Mouse (Mus musculus) adrenal gland, adult 18-20 months (tissue): ENCODE results near the gene Il6st. TPM values are rescaled to one million over a fixed set of nuclear protein-coding genes. Genes with fewer than 3 reads are reported as not detected.
"Not testable (repeated sequence)": the region's sequence is repeated elsewhere in the genome, so short reads cannot be mapped to it uniquely, and the experiment has no call there.

Source experiments
- DNase-seq, 2 experiments: peaks; one replicate each; pipeline ENCODE4 v3.0.0; 2021 to 2022; ENCODE audit warnings: low spot score in 2 of 2
- long read RNA-seq, 2 experiments: library from polyadenylated mRNA; stranded (forward); transcript quantifications; one replicate each; pipeline ENCODE4 v2.0.0; 2021
- total RNA-seq, 2 experiments: library from RNA; stranded (reverse); gene quantifications; 1 replicate in 1 of 2; 2 replicates in 1 of 2; pipeline ENCODE4 v1.2.3; 2021

Gene Il6st
- total RNA-seq, result 100 to 1,000 TPM; 266 to 319 TPM
- long read RNA-seq, experiment 1, full-length matches to known transcripts, result 68 of 85 reads
- long read RNA-seq, experiment 1, partial matches to known transcripts, result 8 of 85 reads
- long read RNA-seq, experiment 1, other reads (novel, unspliced or antisense), result 9 of 85 reads
- long read RNA-seq, experiment 2, full-length matches to known transcripts, result 27 of 110 reads
- long read RNA-seq, experiment 2, partial matches to known transcripts, result 78 of 110 reads
- long read RNA-seq, experiment 2, other reads (novel, unspliced or antisense), result 5 of 110 reads

- peak; percentile 95 to 97 for DNase-seq
These were observed at the start of gene Il6st for GRCm38 (mm10) chr13:112463868-112464625. Gene Il6st, plus strand, starts transcription at chr13:112464070.

DNA sequence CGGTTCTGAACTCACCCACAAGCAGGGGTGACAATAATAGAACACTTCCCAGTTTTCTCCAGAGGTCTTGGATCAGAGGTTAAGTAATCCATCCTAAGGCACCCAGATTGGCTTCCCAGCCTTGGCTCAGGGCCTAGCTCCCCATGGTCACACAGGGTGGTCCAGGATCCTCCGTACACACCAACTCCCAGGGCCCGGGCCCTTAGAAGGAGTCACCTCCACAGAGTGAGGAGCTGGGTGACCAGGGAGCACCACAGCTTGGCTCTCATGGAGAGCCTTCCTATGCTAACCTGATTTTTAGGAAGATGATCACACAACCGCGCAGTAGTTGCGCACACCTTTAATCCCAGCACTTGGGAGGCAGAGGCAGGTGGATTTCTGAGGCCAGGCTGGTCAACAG lies 48.0 kb upstream of the Il6st start:
- no peak for DNase-seq

DNA sequence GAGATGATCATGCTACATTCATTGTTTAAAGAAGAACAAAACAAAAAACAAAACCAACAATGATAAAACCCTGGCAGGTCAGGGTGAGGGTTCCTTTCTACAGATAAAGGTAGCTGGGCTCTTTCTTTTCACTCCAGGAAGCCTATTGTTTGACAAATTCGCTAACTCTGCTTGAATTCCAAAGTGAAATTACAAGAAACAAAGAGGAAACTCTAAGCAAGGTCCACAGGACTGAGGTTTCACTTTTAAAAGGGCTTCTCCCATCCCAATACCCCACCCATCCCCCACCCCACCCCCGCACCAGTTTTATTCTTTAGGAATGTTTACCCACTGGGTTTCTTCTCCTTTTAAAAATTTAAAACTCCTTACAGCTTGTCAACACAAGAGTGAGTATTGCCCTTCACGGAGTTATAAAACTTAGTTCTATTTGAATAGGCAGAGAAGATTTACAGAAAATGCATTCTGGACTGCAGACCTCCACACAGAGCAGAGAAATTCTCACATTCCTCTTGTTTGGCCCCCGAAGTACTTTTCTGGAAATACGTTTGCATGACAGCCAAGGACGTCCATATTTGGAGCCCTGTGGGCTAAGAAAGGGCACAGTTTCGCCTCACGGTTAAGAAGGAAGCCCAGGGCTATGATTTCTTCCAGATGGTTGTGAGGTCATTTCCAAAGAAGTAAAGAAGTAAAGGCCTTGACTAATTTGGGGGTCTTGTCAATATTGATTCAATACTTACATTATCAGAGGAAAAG lies 47.3 kb upstream of the Il6st start:
- DNase-seq, result no peak

GRCm38 (mm10) chr13:112417163-112417523 lies 46.7 kb upstream of the Il6st start:
- no peak for DNase-seq

DNA sequence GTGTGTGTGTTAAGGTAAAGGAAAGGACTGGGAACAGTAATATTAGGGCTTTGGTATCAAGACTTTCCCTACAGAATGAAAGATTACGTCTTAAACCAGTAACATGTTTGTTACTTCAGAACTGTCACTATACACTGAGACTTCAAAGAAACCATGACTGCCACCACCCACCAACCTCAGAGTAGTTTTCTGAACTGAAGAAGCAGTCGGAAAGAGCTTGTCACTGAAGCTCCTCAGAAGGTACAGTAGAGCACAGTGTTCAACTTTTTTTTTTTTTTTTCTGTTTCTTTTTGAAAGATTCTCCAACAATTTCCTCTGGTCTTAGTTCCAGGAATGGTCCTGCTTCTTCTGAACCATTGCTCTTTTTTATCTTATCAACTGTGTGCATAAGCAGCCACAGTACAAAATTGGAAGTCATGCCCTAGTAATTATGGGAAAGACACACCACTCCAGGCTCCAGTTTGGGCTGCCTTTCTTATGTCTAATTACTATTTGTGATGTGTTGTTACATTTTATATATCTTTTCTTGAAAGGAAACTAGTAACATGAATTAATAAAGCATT lies 45.9 kb upstream of the Il6st start:
- DNase-seq, result no peak

GRCm38 (mm10) chr13:112418595-112418994 lies 45.3 kb upstream of the Il6st start:
- DNase-seq, result no peak

DNA sequence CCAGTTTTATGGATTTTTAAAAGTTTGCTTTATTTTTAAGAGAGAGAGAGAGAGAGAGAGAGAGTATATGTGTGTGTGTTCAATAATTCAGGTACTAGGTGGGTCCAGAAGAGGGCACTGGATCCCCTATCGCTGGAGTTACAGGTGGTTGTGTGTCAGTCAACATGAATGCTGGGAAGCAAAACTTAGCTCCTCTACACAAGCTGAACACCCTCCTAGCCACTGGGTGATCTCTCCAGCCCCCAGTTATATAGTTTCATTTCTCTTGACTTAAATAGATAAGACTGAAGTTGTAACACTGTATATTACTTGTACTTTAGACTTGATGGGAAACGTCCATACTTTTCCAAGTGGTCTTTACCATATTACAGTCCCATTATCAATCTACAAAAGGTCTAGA lies 39.7 kb upstream of the Il6st start:
- DNase-seq, result no peak

DNA sequence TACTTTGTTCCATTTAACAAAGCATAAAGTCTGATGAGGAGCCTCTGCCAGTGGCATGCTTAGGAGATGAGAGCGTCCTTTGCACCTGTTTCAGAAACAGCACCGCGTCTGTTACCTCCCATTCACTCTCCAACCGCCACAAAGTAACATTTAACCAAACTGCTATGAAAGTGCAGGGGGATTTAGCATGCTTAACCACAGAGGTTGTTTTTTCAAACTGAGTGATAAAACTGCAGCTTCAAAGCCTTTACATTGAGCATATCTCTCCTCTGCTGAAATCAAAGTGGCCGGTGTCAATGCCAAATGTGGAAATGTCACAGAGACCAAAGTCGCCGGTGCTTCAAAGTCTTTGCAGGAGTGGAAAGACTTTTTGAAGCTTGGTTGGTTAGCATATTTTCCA lies 39.2 kb upstream of the Il6st start:
- no peak for DNase-seq

DNA sequence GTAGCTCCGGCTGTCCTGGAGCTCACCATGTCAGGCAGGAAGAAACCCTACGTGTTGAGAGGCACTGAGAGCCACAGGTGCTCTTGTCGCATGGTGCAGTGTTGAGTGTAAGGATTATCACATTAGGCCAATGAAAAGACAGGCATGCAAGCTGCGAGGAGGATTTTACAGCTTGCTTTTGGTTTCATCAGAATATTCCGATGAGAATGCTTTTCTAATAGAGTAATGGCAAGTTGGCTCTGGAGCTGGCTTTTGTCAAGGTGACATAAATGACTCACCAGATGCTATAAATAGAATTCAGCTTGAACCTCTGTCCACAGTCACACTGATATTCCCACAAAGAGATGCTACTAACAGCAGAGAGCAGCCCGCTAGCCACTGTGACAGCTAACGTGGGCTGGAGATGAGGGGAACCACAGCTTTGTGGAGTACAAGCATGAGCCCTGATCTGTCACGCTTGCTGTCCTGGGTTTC lies 38.7 kb upstream of the Il6st start:
- peak in 1 of 2 experiments; percentile 33 for DNase-seq

GRCm38 (mm10) chr13:112426265-112427135 lies 37.4 kb upstream of the Il6st start:
- DNase-seq, result no peak

GRCm38 (mm10) chr13:112427136-112427470 lies 36.8 kb upstream of the Il6st start:
- DNase-seq, result not testable (repeated sequence)

DNA sequence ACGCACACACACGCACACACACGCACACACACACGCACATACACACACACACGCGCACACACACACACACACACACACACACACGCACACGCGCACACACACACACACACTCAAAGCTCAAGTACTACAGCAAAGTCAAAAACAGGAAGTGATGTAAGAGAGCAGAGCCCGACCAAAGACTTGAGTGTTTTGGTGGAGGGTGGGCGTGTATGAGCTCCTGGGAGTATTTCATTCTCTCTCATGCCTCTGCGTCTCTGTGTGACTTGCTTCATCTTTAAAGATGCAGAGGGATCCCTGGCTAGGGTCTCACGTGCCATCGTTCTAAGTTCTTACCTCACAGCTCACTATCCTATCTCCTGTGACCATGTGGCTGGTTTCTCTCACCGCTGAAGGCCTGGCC lies 36.3 kb upstream of the Il6st start:
- DNase-seq, result no peak

GRCm38 (mm10) chr13:112433271-112433670 lies 30.6 kb upstream of the Il6st start:
- no peak for DNase-seq

- no peak for DNase-seq
These were observed 28.4 kb upstream of the Il6st start for GRCm38 (mm10) chr13:112435241-112436075.

DNA sequence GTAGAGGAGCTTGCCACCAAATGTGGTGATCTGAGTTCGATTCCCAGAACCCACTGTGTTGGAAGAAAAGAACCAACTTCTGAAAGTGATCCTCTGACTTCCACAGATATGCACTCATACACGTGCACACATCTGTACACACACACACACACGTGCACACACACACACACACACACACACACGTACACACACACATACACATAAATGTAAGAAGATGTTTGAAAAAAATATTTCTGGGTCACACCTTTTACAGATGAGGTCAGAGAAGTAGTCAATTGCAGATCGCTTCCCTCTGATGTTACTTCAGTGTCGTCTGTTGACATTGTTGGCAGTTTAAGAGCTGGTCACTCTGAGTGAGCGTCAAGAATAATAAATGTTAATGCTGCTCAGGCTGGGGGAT lies 27.6 kb upstream of the Il6st start:
- DNase-seq, result no peak

DNA sequence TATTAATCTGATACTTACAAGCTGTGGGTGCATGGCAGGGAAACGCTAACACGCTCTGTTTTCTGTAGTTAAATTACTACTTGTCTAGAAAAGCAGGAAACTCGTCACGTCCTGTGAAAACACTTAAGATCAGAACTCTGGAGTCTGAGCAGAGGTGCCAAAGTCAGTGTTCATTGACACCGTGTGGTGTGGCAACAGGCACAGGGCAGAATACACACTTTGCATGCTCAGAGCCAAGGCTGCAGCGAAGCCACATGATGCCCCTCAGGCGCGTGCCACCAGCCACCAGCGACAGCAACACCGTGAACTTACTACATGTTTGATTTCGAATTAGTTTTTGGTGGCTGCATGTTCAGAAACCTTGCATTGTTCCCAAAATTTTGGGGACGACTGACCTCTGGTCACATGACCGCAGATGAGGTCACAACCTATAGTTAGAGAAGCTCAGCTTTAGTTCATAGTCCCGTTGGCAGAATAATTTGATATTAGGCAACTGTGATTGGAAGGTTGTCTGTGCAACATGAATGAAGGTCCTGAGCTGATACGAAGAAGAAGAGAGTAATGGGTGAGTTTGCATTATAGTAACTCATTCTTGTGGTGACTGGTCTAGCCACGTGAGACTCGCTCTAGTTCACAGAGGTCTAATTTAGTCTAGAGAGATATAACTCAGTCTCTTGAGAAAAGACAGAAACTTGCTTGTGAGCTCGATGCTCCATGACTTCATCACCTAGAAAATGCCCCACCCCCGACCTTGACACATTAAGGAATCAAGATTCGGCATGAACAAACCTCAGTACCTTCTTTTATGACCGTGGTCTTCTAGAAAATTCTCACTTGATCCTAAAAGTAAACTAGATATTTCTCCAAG lies 25.6 kb upstream of the Il6st start:
- DNase-seq, result no peak

GRCm38 (mm10) chr13:112439105-112439818 lies 24.6 kb upstream of the Il6st start:
- no peak for DNase-seq

DNA sequence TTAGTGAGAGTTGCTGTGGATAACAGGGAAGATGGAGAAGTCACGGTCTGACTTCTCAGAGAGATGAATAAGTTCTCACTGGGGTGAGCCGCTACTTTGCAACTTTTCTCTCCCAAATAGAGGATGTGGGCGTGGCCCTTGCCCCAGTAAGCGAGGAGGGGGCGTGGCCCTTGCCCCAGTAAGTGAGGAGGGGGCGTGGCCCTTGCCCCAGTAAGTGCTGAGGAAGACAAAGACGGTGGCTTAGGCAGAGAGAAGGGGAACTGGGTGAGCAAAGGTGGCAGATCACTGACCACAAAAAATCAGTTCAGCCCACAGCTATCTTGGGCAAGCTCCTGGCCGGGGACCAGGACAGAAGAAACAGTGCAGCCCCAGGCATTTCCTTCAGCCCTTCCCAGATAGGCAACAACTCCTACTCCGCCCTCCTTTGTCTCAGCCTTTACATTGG lies 23.9 kb upstream of the Il6st start:
- DNase-seq, result no peak
